Mouse (Mus musculus): ENCODE measurements around the gene Gpr143.
A peak's percentile ranks its signal among the peaks of the same experiment; 100 is the strongest.
"Not testable (repeated sequence)": the region's sequence is repeated elsewhere in the genome, so short reads cannot be mapped to it uniquely, and the experiment has no call there.

Gpr143 gene

GRCm38 (mm10) chrX:152781720-152782403 is at the start of gene Gpr143:
Gene Gpr143 (plus strand): TSS chrX:152781921.
- no peak for DNase-seq (ENCODE audit: low read depth, low spot score)

GRCm38 (mm10) chrX:152735283-152735682 is 46.4 kb upstream of the Gpr143 start:
- DNase-seq (ENCODE audit: low read depth, low spot score), result no peak

- DNase-seq (ENCODE audit: low read depth, low spot score), result no peak
These were observed 43.5 kb upstream of the Gpr143 start for GRCm38 (mm10) chrX:152738191-152738590.

GRCm38 (mm10) chrX:152738759-152739368 is 42.9 kb upstream of the Gpr143 start:
- DNase-seq (ENCODE audit: low read depth, low spot score), result no peak

GRCm38 (mm10) chrX:152743642-152744041 is 38.1 kb upstream of the Gpr143 start:
- no peak for DNase-seq (ENCODE audit: low read depth, low spot score)

- DNase-seq (ENCODE audit: low read depth, low spot score), result no peak
These were observed 35.8 kb upstream of the Gpr143 start for GRCm38 (mm10) chrX:152745925-152746324.

- no peak for DNase-seq (ENCODE audit: low read depth, low spot score)
These were observed 25.9 kb upstream of the Gpr143 start for GRCm38 (mm10) chrX:152755819-152756218.

- DNase-seq (ENCODE audit: low read depth, low spot score), result no peak
These were observed 25.4 kb upstream of the Gpr143 start for GRCm38 (mm10) chrX:152756293-152756692.

- DNase-seq (ENCODE audit: low read depth, low spot score), result no peak
These were observed 19.3 kb upstream of the Gpr143 start for GRCm38 (mm10) chrX:152762437-152762836.

GRCm38 (mm10) chrX:152762855-152763254 is 18.9 kb upstream of the Gpr143 start:
- no peak for DNase-seq (ENCODE audit: low read depth, low spot score)

- no peak for DNase-seq (ENCODE audit: low read depth, low spot score)
These were observed 17.6 kb upstream of the Gpr143 start for GRCm38 (mm10) chrX:152764171-152764570.

GRCm38 (mm10) chrX:152768891-152769599 is 12.7 kb upstream of the Gpr143 start, which contains the start of gene Shroom2:
Gene Shroom2 (minus strand): TSS chrX:152769465.
- peak; percentile 19 for DNase-seq (ENCODE audit: low read depth, low spot score)

GRCm38 (mm10) chrX:152769600-152770157 is 12.0 kb upstream of the Gpr143 start:
- DNase-seq (ENCODE audit: low read depth, low spot score), result peak; percentile 62

- no peak for DNase-seq (ENCODE audit: low read depth, low spot score)
These were observed 6.4 kb downstream of the Gpr143 start for GRCm38 (mm10) chrX:152788129-152788528.

- DNase-seq (ENCODE audit: low read depth, low spot score), result no peak
These were observed 6.9 kb downstream of the Gpr143 start for GRCm38 (mm10) chrX:152788611-152789010.

- no peak for DNase-seq (ENCODE audit: low read depth, low spot score)
These were observed 23.6 kb downstream of the Gpr143 start for GRCm38 (mm10) chrX:152805317-152805716.

GRCm38 (mm10) chrX:152813339-152813738 is 31.6 kb downstream of the Gpr143 start:
- DNase-seq (ENCODE audit: low read depth, low spot score), result no peak

GRCm38 (mm10) chrX:152818996-152819395 is 37.3 kb downstream of the Gpr143 start:
- DNase-seq (ENCODE audit: low read depth, low spot score), result no peak

- not testable (repeated sequence) for DNase-seq (ENCODE audit: low read depth, low spot score)
These were observed 49.4 kb downstream of the Gpr143 start for GRCm38 (mm10) chrX:152831003-152831550.

GRCm38 (mm10) chrX:152834940-152835339 is 53.2 kb downstream of the Gpr143 start:
- DNase-seq (ENCODE audit: low read depth, low spot score), result peak; percentile 26

GRCm38 (mm10) chrX:152855076-152855772 is 73.5 kb downstream of the Gpr143 start:
- no peak for DNase-seq (ENCODE audit: low read depth, low spot score)

Measured in forelimb bud, embryonic 11.5 days (tissue).